Mouse (Mus musculus) embryo, embryonic 11 days (tissue): ENCODE data around the gene Spata16.

Experiments
- DNase-seq: peaks from one replicate; pipeline ENCODE4 v3.0.0-alpha.2; 2015

Spata16 gene

DNA sequence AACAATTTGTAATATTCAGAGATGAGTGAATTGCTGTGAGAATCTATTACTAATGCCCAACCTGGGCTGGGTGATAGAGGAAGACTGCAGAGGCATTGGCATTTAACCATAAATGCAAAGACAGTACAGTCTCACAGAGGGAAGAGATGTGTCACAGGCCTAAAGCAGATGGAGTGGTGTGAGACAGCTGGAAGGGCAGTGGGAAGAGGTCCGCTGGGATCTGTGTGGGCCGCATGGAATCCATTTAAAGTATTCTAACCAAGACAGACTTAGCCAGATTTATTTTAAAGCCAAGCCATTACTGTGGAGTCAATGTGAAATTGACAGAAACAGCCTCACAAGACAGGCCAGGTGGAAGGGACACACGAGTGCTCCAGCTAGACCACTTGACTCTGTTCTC, 343.0 kb downstream of the Spata16 start:
- DNase-seq, result no peak

GRCm38 (mm10) chr3:26981979-26982623, 344.7 kb downstream of the Spata16 start:
- no peak for DNase-seq

DNA sequence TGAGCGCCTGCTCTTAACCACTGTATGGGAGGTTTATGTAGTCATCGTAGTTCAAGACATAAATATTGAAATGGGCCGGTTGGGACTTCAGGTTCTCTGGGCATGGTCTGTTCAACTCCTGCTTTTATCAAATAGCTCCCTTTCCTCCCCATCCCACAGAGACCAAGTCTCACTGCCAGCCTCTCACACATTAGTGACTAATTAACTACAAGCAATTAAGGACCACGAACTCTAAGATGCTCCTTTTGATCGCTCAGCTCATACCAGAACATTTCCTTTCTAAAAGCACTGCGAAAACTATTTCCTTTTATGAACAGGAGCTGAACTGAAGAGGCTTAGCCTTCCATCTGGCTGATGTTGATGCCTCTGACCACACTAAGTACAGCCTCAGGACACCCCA, 346.3 kb downstream of the Spata16 start:
- no peak for DNase-seq

- no peak for DNase-seq
These were observed 369.4 kb downstream of the Spata16 start for GRCm38 (mm10) chr3:27006844-27007243.

- no peak for DNase-seq
These were observed 390.5 kb downstream of the Spata16 start for GRCm38 (mm10) chr3:27027957-27028356.

GRCm38 (mm10) chr3:27028526-27028925, 391.1 kb downstream of the Spata16 start:
- no peak for DNase-seq

DNA sequence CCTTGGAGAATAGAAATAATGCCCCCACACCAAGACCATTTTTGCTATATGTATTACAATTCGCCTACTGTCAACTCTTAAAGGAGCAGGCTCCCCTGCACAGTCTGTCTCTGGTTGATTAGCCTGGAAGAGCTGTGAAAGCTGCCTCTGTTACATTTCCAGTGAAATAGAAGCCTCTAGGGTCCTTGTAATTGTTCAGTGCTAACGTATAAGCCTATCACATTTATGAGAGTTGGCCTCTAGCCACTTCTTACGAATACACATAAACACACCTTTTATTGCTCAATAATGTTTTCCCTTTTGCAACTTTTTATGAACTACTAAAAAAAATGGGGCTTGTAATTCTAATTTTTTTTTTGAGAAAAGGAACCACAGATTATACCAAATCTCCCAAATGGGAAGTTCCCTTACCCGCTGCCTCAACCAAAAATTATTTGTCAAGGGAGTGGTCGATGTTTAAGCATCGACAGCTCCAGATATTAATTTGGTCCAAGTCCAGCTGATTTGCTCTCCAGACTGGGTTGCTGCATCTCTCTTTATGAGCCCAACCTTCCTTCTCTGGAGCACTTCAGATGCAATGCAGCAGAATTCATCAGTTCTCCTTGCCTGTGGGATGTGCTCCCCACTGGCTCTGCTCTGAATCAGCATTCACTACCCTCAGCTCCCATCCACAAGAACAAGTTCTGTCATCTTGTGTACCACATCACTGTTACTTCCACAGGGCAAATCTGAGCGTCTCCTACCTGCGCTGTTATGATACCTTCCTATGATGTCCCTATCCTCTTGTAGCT, 392.8 kb downstream of the Spata16 start:
- DNase-seq, result no peak
